8 mouse cellular contexts compared by ENCODE assay signal in genomic region chr10:81177958-81178712, GRCm38 (mm10). TPM values are rescaled to one million over a fixed set of nuclear protein-coding genes. Genes with fewer than 3 reads are reported as not detected.
DNase-seq lines count a peak whose midpoint lies in the region; ATAC-seq and TF ChIP-seq lines count a peak whose summit lies in the region.

No protein-coding gene starts in this region.

- peaks cover 48% of the 10 kb centered on the region for H3K79me3 ChIP-seq in C2C12 (ENCODE audit: low read depth)

- peaks cover 56% of the 10 kb centered on the region for H3K79me2 ChIP-seq in C2C12 (ENCODE audit: control insufficient read depth, insufficient read depth)

- no peak for TF ChIP-seq CTCF in C2C12 (IDR thresholded peaks at IDR 0.05; ENCODE audit: control insufficient read depth, insufficient read depth, insufficient read length)
- no peak for TF ChIP-seq CTCF in testis, adult 2 months (IDR thresholded peaks at IDR 0.05; ENCODE audit: control insufficient read depth, insufficient read depth, insufficient replicate concordance, low read depth, low read length)

- H3K27ac ChIP-seq in forebrain, embryonic 15.5 days (replicated peaks) = no peak overlapping the region
- peak overlapping the region; percentile 91; the same call in 1 of the 2 replicates for H3K27ac ChIP-seq in limb, embryonic 15.5 days
- H3K27ac ChIP-seq in testis, adult 2 months (ENCODE audit: control insufficient read depth, insufficient read depth, low read depth, low read length) = no peak overlapping the region; the same call in 1 of the 2 replicates

- peak overlapping the region; percentile 99 for H3ac ChIP-seq in C2C12 (ENCODE audit: control insufficient read depth, insufficient read length, low read depth)

- peak overlapping the region; percentile 95 for H3K4me3 ChIP-seq in C2C12 (ENCODE audit: insufficient read depth, poor library complexity, severe bottlenecking)
- H3K4me3 ChIP-seq in forebrain, embryonic 15.5 days = peak overlapping the region; percentile 79
- H3K4me3 ChIP-seq in limb, embryonic 15.5 days = peak overlapping the region; percentile 70
- peak overlapping the region; percentile 94 for H3K4me3 ChIP-seq in testis, adult 2 months (ENCODE audit: control insufficient read depth, low read depth, low read length)

- peaks cover 64% of the 10 kb centered on the region for H3K4me1 ChIP-seq in forebrain, embryonic 15.5 days
- H3K4me1 ChIP-seq in limb, embryonic 15.5 days = peaks cover 78% of the 10 kb centered on the region
- H3K4me1 ChIP-seq in testis, adult 2 months (ENCODE audit: control insufficient read depth, insufficient read depth, low read length) = peaks cover 22% of the 10 kb centered on the region

- H3K27me3 ChIP-seq in C2C12 (ENCODE audit: control insufficient read depth, insufficient read depth, insufficient read length) = no peaks in the 10 kb centered on the region
- H3K27me3 ChIP-seq in forebrain, embryonic 15.5 days = no peaks in the 10 kb centered on the region
- no peaks in the 10 kb centered on the region for H3K27me3 ChIP-seq in limb, embryonic 15.5 days
- H3K27me3 ChIP-seq in testis, adult 2 months (ENCODE audit: control insufficient read depth, insufficient read depth, low read length) = no peaks in the 10 kb centered on the region

- WGBS in forebrain, embryonic 15.5 days = 65% methylated on average over 14 of the region's 14 CpGs
- WGBS in limb, embryonic 15.5 days = 65% methylated on average over 14 of the region's 14 CpGs

- H3K9ac ChIP-seq in forebrain, embryonic 15.5 days (replicated peaks) = peak overlapping the region; percentile 83
- peak overlapping the region; percentile 71; the same call in 1 of the 2 replicates for H3K9ac ChIP-seq in limb, embryonic 15.5 days

- peak; percentile 54 for DNase-seq in cerebellum, adult 9-11 months
- DNase-seq in cerebellum, postnatal 14 days = no peak
- DNase-seq in retina, embryonic 14.5 days (ENCODE audit: low spot score) = no peak
- DNase-seq in ovary, postnatal 14 days (ENCODE audit: low spot score) = no peak

- no peak for ATAC-seq in forebrain, embryonic 15.5 days (replicated peaks)
- no peak for ATAC-seq in limb, embryonic 15.5 days (ENCODE audit: insufficient number of reproducible peaks, low FRiP score, low TSS enrichment, low read depth)

- no peak for TF ChIP-seq POLR2A in testis, adult 2 months (IDR thresholded peaks at IDR 0.05; ENCODE audit: control insufficient read depth, low read depth, low read length)

- H3K9me3 ChIP-seq in forebrain, embryonic 15.5 days = no peaks in the 10 kb centered on the region
- no peaks in the 10 kb centered on the region for H3K9me3 ChIP-seq in limb, embryonic 15.5 days

- peak overlapping the region; percentile 74 for H3K4me2 ChIP-seq in forebrain, embryonic 15.5 days (replicated peaks)
- H3K4me2 ChIP-seq in limb, embryonic 15.5 days = peak overlapping the region; percentile 69

- peaks cover 54% of the 10 kb centered on the region for H3K36me3 ChIP-seq in C2C12 (ENCODE audit: control insufficient read depth, insufficient read depth)
- peaks cover 51% of the 10 kb centered on the region for H3K36me3 ChIP-seq in forebrain, embryonic 15.5 days
- H3K36me3 ChIP-seq in limb, embryonic 15.5 days = peaks cover 49% of the 10 kb centered on the region
- H3K36me3 ChIP-seq in testis, adult 2 months (ENCODE audit: control insufficient read depth, insufficient read depth, low read length) = no peaks in the 10 kb centered on the region; the same call in none of the 2 replicates

TF ChIP-seq in C2C12, 6 proteins besides CTCF, POLR2A, EP300 and RAD21:
- no peak for TF ChIP-seq USF1 (IDR thresholded peaks at IDR 0.05; ENCODE audit: low read depth)
- no peak for TF ChIP-seq MYOD1 (IDR thresholded peaks at IDR 0.05; ENCODE audit: control insufficient read depth, insufficient read length, low read depth)
- TF ChIP-seq FOSL1 (IDR thresholded peaks at IDR 0.05; ENCODE audit: insufficient read depth, low read length, poor library complexity, severe bottlenecking) = no peak
- TF ChIP-seq MAX (IDR thresholded peaks at IDR 0.05) = no peak
- TF ChIP-seq CEBPB (IDR thresholded peaks at IDR 0.05; ENCODE audit: low read depth) = no peak
- no peak for TF ChIP-seq MYOG (IDR thresholded peaks at IDR 0.05; ENCODE audit: control insufficient read depth, extremely low read depth, insufficient read length)

RNA-seq across cellular contexts. Expression of gene Eef2, which starts 1.7 kb away (rescaled TPM):
- 2,537 TPM for polyA plus RNA-seq in C2C12 (2012; fragmentation: generic; extraction: Trizol)
- 633 and 637 TPM in 2 replicates for polyA plus RNA-seq in forebrain, embryonic 15.5 days (2015; fragmentation: Nextera tagmentation; extraction: Ambion mirVana)
- 564 and 615 TPM in 2 replicates for polyA plus RNA-seq in limb, embryonic 15.5 days (2015; fragmentation: Nextera tagmentation; extraction: Ambion mirVana)
- 1,507 and 1,673 TPM in 2 replicates for polyA plus RNA-seq in testis, adult 2 months (2012; rRNA removed)

RNA-seq across cellular contexts. Expression of gene Dapk3, which starts 4.7 kb away (rescaled TPM):
- 72.8 TPM for polyA plus RNA-seq in C2C12 (2012; fragmentation: generic; extraction: Trizol)
- 56.8 and 61.3 TPM in 2 replicates for polyA plus RNA-seq in forebrain, embryonic 15.5 days (2015; fragmentation: Nextera tagmentation; extraction: Ambion mirVana)
- 45.7 and 53.5 TPM in 2 replicates for polyA plus RNA-seq in limb, embryonic 15.5 days (2015; fragmentation: Nextera tagmentation; extraction: Ambion mirVana)
- 52.6 and 61.6 TPM in 2 replicates for polyA plus RNA-seq in testis, adult 2 months (2012; rRNA removed)

RNA-seq across cellular contexts. Expression of gene 4930442H23Rik, which starts 5.5 kb away (rescaled TPM):
- 0.07 TPM for polyA plus RNA-seq in C2C12 (2012; fragmentation: generic; extraction: Trizol)
- 0.14 and 0.19 TPM in 2 replicates for polyA plus RNA-seq in forebrain, embryonic 15.5 days (2015; fragmentation: Nextera tagmentation; extraction: Ambion mirVana)
- not detected in 2 replicates for polyA plus RNA-seq in limb, embryonic 15.5 days (2015; fragmentation: Nextera tagmentation; extraction: Ambion mirVana)
- polyA plus RNA-seq in testis, adult 2 months (2012; rRNA removed) = 1.4 and 1.8 TPM in 2 replicates

RNA-seq across cellular contexts. Expression of gene Pias4, which starts 10.4 kb away (rescaled TPM):
- polyA plus RNA-seq in C2C12 (2012; fragmentation: generic; extraction: Trizol) = 31.6 TPM
- 54.9 and 57.8 TPM in 2 replicates for polyA plus RNA-seq in forebrain, embryonic 15.5 days (2015; fragmentation: Nextera tagmentation; extraction: Ambion mirVana)
- polyA plus RNA-seq in limb, embryonic 15.5 days (2015; fragmentation: Nextera tagmentation; extraction: Ambion mirVana) = 48.0 and 50.6 TPM in 2 replicates
- 164 and 184 TPM in 2 replicates for polyA plus RNA-seq in testis, adult 2 months (2012; rRNA removed)

RNA-seq across cellular contexts. Expression of gene Nmrk2, which starts 23.7 kb away (rescaled TPM):
- polyA plus RNA-seq in C2C12 (2012; fragmentation: generic; extraction: Trizol) = 0.18 TPM
- polyA plus RNA-seq in forebrain, embryonic 15.5 days (2015; fragmentation: Nextera tagmentation; extraction: Ambion mirVana) = 0.11 TPM in 1 of 2 replicates, not detected in the other
- polyA plus RNA-seq in limb, embryonic 15.5 days (2015; fragmentation: Nextera tagmentation; extraction: Ambion mirVana) = 0.41 and 1.3 TPM in 2 replicates
- polyA plus RNA-seq in testis, adult 2 months (2012; rRNA removed) = not detected in 2 replicates
